Mouse (Mus musculus) erythroblast, adult 5-6 weeks (primary cell): Measurements from ENCODE around the gene Gm21992. TPM values are rescaled to one million over a fixed set of nuclear protein-coding genes. Genes with fewer than 3 reads are reported as not detected.
"Not testable (repeated sequence)": the region's sequence is repeated elsewhere in the genome, so short reads cannot be mapped to it uniquely, and the experiment has no call there.

Experiments
- ATAC-seq: replicated peaks from 2 replicates; pipeline ENCODE4 v1.8.0; 2016; ENCODE audit warnings: moderate number of reproducible peaks, mild to moderate bottlenecking, moderate TSS enrichment, inconsistent platforms; ENCODE audit not compliant: poor library complexity, low FRiP score, severe bottlenecking
- total RNA-seq, 2 experiments: library from RNA; stranded (forward) in 1 of 2; stranded (reverse) in 1 of 2; fragments of 150-400 nt in 1 of 2; fragments of 200-764, 138-1000 nt in 1 of 2; gene quantifications; 2 replicates each; pipeline versions ENCODE4 v1.2.3 to v1.2.4; 2015 to 2017; ENCODE audit warnings: low replicate concordance in 2 of 2

Gene Gm21992
- total RNA-seq, 2 experiments from 2014 or later: 28.2 to 74.0 TPM

GRCm38 (mm10) chr19:4817182-4817835 lies 5.9 kb upstream of the Gm21992 start:
- no peak for ATAC-seq

- ATAC-seq: no peak
Measured at GRCm38 (mm10) chr19:4813015-4813414, 1.6 kb upstream of the Gm21992 start.

GRCm38 (mm10) chr19:4812334-4812949 lies 1.0 kb upstream of the Gm21992 start:
- not testable (repeated sequence) for ATAC-seq

GRCm38 (mm10) chr19:4811909-4812242 lies 464 bp upstream of the Gm21992 start:
- ATAC-seq: no peak

- ATAC-seq: no peak
Measured at GRCm38 (mm10) chr19:4810746-4811062, 708 bp downstream of the Gm21992 start.

GRCm38 (mm10) chr19:4810309-4810708 lies 1.1 kb downstream of the Gm21992 start:
- ATAC-seq: no peak

- ATAC-seq: no peak
Measured at GRCm38 (mm10) chr19:4803283-4803682, 8.1 kb downstream of the Gm21992 start.

GRCm38 (mm10) chr19:4802691-4803091 lies 8.7 kb downstream of the Gm21992 start:
- ATAC-seq: 0 out of 2 replicates have a peak, but pooled peaks have one; percentile 18

- ATAC-seq: no peak
Measured at GRCm38 (mm10) chr19:4799083-4799482, 12.3 kb downstream of the Gm21992 start.

GRCm38 (mm10) chr19:4797846-4798245 lies 13.6 kb downstream of the Gm21992 start:
- no peak for ATAC-seq

GRCm38 (mm10) chr19:4795929-4796328 lies 15.5 kb downstream of the Gm21992 start:
- ATAC-seq: no peak

GRCm38 (mm10) chr19:4793831-4794422 lies 17.5 kb downstream of the Gm21992 start, which contains the start of gene Rbm4:
TSS of gene Rbm4 (minus strand) at chr19:4793901.
- ATAC-seq: peak; percentile 96

GRCm38 (mm10) chr19:4793281-4793830 lies 18.1 kb downstream of the Gm21992 start:
- ATAC-seq: peak; percentile 36

- ATAC-seq: no peak
Measured at GRCm38 (mm10) chr19:4786313-4786712, 25.1 kb downstream of the Gm21992 start.

- ATAC-seq: no peak
Measured at GRCm38 (mm10) chr19:4785206-4785605, 26.2 kb downstream of the Gm21992 start.

- no peak for ATAC-seq
Measured at GRCm38 (mm10) chr19:4782891-4783290, 28.5 kb downstream of the Gm21992 start.

GRCm38 (mm10) chr19:4772785-4773184 lies 38.6 kb downstream of the Gm21992 start:
- no peak for ATAC-seq

GRCm38 (mm10) chr19:4767507-4768148 lies 43.8 kb downstream of the Gm21992 start:
- ATAC-seq: no peak

- ATAC-seq: no peak
Measured at GRCm38 (mm10) chr19:4762876-4763275, 48.5 kb downstream of the Gm21992 start.

GRCm38 (mm10) chr19:4760544-4760943 lies 50.9 kb downstream of the Gm21992 start:
- not testable (repeated sequence) for ATAC-seq

- no peak for ATAC-seq
Measured at GRCm38 (mm10) chr19:4756921-4757320, 54.5 kb downstream of the Gm21992 start.
